Mouse (Mus musculus) urinary bladder, postnatal 14 days (tissue): ENCODE results near the gene Atr.
A peak's percentile ranks its signal among the peaks of the same experiment; 100 is the strongest.
"Not testable (repeated sequence)": the region's sequence is repeated elsewhere in the genome, so short reads cannot be mapped to it uniquely, and the experiment has no call there.

ENCODE experiments used
- DNase-seq: peaks from one replicate; pipeline ENCODE4 v3.0.0; 2021; ENCODE audit warnings: low spot score

The Atr gene

GRCm38 (mm10) chr9:95953658-95954057 lies 96.3 kb downstream of the Atr start:
- DNase-seq = no peak

GRCm38 (mm10) chr9:95954226-95954584 lies 96.8 kb downstream of the Atr start:
- DNase-seq = peak; percentile 26

GRCm38 (mm10) chr9:95954585-95955461 lies 97.4 kb downstream of the Atr start, which contains the start of gene Xrn1:
Gene Xrn1, plus strand, starts transcription at chr9:95954760.
- DNase-seq = peak; percentile 93

GRCm38 (mm10) chr9:95957611-95958010 lies 100.2 kb downstream of the Atr start:
- no peak for DNase-seq

- DNase-seq = no peak
Observed at GRCm38 (mm10) chr9:95958041-95958730, 100.8 kb downstream of the Atr start.

GRCm38 (mm10) chr9:95958731-95959105 lies 101.3 kb downstream of the Atr start:
- not testable (repeated sequence) for DNase-seq

GRCm38 (mm10) chr9:95959246-95959645 lies 101.8 kb downstream of the Atr start:
- DNase-seq = no peak

GRCm38 (mm10) chr9:95959732-95960428 lies 102.5 kb downstream of the Atr start:
- no peak for DNase-seq

GRCm38 (mm10) chr9:95961058-95961457 lies 103.7 kb downstream of the Atr start:
- DNase-seq = no peak

GRCm38 (mm10) chr9:95964037-95964436 lies 106.6 kb downstream of the Atr start:
- DNase-seq = no peak

- DNase-seq = no peak
Observed at GRCm38 (mm10) chr9:95978279-95978678, 120.9 kb downstream of the Atr start.

GRCm38 (mm10) chr9:95979896-95980295 lies 122.5 kb downstream of the Atr start:
- DNase-seq = no peak

- no peak for DNase-seq
Observed at GRCm38 (mm10) chr9:95992255-95992654, 134.9 kb downstream of the Atr start.
